Mouse (Mus musculus): ENCODE measurements around the gene 9030025P20Rik. TPM values are rescaled to one million over a fixed set of nuclear protein-coding genes. Genes with fewer than 3 reads are reported as not detected.
"Not testable (repeated sequence)": the region's sequence is repeated elsewhere in the genome, so short reads cannot be mapped to it uniquely, and the experiment has no call there.

Gene 9030025P20Rik
- polyA plus RNA-seq (2015; fragmentation: Nextera tagmentation; extraction: Ambion mirVana), result 5.4 and 7.1 TPM in 2 replicates

DNA sequence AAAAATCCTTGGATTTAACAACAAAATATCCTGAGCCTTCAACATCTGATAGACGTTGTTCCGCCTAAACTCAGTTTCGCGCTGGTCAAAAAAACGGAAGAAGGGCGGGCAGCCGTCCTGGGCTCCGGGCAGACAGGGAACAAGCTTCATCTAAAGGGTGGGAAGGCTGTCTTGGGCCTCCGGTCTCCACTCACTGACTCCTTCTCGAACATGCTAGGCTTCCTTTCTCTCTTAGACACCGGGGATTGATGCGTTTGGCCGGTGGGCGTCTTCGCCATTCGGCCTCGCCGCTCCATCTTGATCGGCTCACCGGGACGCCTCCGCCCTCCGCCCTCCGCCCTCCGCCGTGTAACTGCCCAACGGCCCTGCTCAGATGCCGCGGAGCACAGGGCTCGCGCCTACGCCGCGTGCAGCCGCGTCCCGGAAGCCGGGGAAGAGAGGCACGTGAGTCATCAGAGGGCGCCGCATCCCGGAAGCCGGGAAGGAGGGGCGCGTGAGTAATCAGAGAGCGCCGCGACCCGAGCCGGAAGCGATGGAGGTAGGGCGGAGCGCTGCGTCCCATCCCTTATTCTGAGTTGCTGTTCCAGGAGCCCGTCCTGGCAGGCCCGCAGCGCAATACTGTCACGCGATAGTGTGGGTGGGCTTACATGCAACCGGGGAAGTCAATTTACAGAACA is at the start of gene 9030025P20Rik, which contains the start of gene Gm3417:
9030025P20Rik (plus strand) TSS at position 107 of the 677 bp plus-strand sequence.
Gm3417 (minus strand) TSS at position 429 of the 677 bp plus-strand sequence.
- H3K9ac ChIP-seq; H3K27ac ChIP-seq; H3K4me2 ChIP-seq; H3K4me1 ChIP-seq (replicated peaks); H3K9me3 ChIP-seq (replicated peaks); H3K27me3 ChIP-seq; H3K36me3 ChIP-seq: not testable (repeated sequence)
- peak; percentile 98 for ATAC-seq (replicated peaks; ENCODE audit: insufficient number of reproducible peaks, insufficient read depth, low FRiP score, low read depth)
- no CpG with 5 or more reads among the region's 60 CpGs for WGBS
- 0 out of 2 replicates have a peak within 1 kb of the TSS, but pooled peaks have one; percentile 15 for H3K4me3 ChIP-seq

DNA sequence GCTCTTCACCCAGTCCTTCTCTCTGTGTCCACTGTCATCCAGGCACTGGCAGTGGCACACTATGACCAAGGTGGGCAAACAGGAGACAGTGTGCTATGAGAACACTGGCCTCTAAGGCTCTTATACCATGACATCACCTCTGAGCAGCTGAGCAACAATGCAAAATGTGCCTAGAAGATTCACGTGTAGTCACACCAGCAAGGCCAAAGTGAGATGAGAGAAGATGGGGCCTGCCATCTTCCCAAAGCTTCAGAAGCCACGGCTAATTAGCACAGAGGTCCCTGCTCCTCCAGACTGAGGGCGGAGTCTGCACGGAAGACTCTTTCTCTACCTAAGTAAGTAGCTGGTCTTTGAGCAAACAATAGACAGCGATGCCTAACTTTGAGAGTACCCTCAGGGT is 49.6 kb upstream of the 9030025P20Rik start:
- H3K4me3 ChIP-seq, result no peak overlapping the region
- ATAC-seq (replicated peaks; ENCODE audit: insufficient number of reproducible peaks, insufficient read depth, low FRiP score, low read depth), result no peak
- 69% methylated on average over 5 of the region's 5 CpGs for WGBS

DNA sequence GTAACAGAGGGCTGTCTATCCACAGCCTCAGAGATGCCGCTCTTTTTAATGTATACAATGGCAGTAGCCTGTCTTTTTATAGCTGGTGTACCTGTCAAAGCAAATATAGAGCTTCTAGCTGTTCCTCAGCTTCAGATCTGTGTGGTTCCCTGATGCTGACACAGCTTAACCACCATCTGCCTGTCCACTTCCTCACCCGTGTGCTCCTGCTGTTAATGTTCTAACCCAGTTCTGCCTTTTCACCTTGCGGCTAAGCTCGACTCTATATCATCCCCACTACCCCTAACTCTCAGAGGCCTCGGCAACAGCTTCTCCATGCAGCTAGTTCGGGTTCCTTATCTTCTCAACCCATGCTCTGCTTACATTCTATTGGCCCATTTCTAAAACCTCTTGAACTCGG is 47.6 kb upstream of the 9030025P20Rik start:
- no peak for ATAC-seq (replicated peaks; ENCODE audit: insufficient number of reproducible peaks, insufficient read depth, low FRiP score, low read depth)
- Histone ChIP-seq H3K4me1 (replicated peaks) (0 out of 2 replicates have a peak, but pooled peaks cover 2% of the 10 kb centered on the region), H3K9me3 (replicated peaks) (no peaks in the 10 kb centered on the region), H3K4me2 (no peak overlapping the region), H3K27ac (no peak overlapping the region), H3K9ac (no peak overlapping the region), H3K36me3 (no peaks in the 10 kb centered on the region), H3K27me3 (no peaks in the 10 kb centered on the region), H3K4me3 (no peak overlapping the region)
- 62% methylated on average over 7 of the region's 7 CpGs for WGBS

More for the DNA sequence above, 49.6 kb upstream of the 9030025P20Rik start:
- no peaks in the 10 kb centered on the region for H3K9me3 ChIP-seq (replicated peaks)
- H3K9ac ChIP-seq, result no peak overlapping the region
- H3K4me2 ChIP-seq, result no peak overlapping the region
- H3K27ac ChIP-seq, result no peak overlapping the region
- 0 out of 2 replicates have a peak, but pooled peaks cover 2% of the 10 kb centered on the region for H3K4me1 ChIP-seq (replicated peaks)
- peaks cover 4% of the 10 kb centered on the region; the same call in 1 of the 2 replicates for H3K27me3 ChIP-seq
- H3K36me3 ChIP-seq, result no peaks in the 10 kb centered on the region

DNA sequence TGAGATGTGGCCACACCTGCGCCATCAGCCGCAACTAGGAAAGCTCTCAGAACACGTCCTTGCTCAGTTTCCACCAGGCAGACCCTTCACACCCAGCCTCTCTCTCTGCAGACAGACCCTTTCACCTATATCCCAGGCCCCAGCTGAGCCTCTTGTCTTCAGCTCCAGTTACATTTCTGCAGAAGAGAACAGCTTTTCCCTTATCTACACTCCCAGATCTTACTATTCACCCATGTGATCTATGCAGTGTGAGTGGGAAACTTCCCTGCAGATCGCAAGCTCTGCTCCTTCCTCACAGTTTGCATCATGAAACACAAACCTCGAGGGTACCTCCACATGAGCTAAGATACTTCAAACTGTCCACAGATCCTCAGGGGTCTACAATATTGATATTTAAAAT is 46.8 kb upstream of the 9030025P20Rik start:
- no peak overlapping the region for H3K4me3 ChIP-seq
- H3K4me1 ChIP-seq (replicated peaks), result 0 out of 2 replicates have a peak, but pooled peaks cover 2% of the 10 kb centered on the region
- H3K9ac ChIP-seq, result no peak overlapping the region
- H3K27me3 ChIP-seq, result no peaks in the 10 kb centered on the region
- 75% methylated on average over 5 of the region's 5 CpGs for WGBS
- H3K36me3 ChIP-seq, result no peaks in the 10 kb centered on the region
- ATAC-seq (replicated peaks; ENCODE audit: insufficient number of reproducible peaks, insufficient read depth, low FRiP score, low read depth), result no peak
- no peak overlapping the region for H3K27ac ChIP-seq
- no peaks in the 10 kb centered on the region for H3K9me3 ChIP-seq (replicated peaks)
- H3K4me2 ChIP-seq, result no peak overlapping the region

DNA sequence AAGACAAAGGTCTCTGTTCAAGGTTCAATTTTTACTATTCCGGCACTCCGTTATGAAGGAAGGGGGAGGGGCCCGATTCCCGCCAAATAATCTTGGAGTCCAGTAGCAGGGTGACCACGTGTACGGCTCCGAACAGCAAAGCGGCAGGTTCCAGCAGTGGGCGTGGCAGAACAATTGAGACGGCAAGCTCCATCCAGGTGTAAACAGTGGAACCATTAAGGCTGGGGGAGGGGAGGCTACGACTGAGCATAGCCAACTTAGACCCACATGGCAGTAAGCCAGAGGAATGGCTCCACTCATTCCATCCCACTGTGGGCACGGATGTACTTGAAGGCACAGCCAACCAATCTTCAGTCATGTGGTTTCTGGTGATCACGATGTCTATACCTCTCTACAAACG is 43.0 kb upstream of the 9030025P20Rik start:
- ATAC-seq (replicated peaks; ENCODE audit: insufficient number of reproducible peaks, insufficient read depth, low FRiP score, low read depth); H3K9ac ChIP-seq; H3K9me3 ChIP-seq (replicated peaks); H3K4me2 ChIP-seq; H3K4me1 ChIP-seq (replicated peaks); H3K27ac ChIP-seq; H3K4me3 ChIP-seq; H3K27me3 ChIP-seq; H3K36me3 ChIP-seq: not testable (repeated sequence)
- 75% methylated on average over 14 of the region's 14 CpGs for WGBS

DNA sequence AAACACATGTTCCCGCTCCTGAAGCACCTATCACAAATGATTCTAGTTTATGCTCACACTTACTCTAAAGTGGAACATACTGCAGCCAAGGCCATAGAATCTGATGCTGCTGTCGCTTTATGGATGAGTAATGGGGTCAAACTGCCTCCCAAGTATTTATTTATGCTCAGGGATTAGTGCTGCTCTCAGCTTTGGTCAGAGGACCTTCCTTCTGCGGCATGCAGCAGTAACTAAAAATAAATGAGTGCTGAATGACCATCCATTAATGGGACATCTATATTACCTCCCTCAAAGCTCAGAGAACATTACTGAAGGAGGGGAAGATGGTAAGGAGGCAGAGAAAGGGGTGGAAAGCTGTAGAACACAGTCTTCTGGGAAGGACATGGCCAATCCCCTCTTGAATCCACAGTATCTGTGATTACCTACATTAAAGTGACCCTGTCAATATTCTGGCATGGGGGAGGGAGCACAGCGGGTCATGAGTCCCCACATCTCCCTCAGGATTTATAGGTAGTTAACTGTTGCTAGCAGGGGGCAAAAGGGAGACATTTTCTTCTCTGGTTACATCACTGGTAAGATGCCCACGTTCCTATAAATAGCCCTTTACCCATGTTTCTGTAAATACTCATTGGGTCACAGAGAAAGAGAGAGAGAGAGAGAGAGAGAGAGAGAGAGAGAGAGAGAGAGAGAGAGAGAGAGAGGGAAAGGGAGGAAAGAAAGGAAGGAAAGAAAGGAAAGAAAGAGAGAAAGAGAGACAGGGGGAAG is 42.2 kb upstream of the 9030025P20Rik start:
- no peaks in the 10 kb centered on the region for H3K36me3 ChIP-seq
- H3K9ac ChIP-seq, result no peak overlapping the region
- no peak overlapping the region for H3K27ac ChIP-seq
- ATAC-seq (replicated peaks; ENCODE audit: insufficient number of reproducible peaks, insufficient read depth, low FRiP score, low read depth), result no peak
- no peaks in the 10 kb centered on the region for H3K9me3 ChIP-seq (replicated peaks)
- H3K4me2 ChIP-seq, result no peak overlapping the region
- no peak overlapping the region for H3K4me3 ChIP-seq
- no peaks in the 10 kb centered on the region for H3K27me3 ChIP-seq
- 0 out of 2 replicates have a peak, but pooled peaks cover 2% of the 10 kb centered on the region for H3K4me1 ChIP-seq (replicated peaks)
- WGBS, result 60% methylated on average over 5 of the region's 5 CpGs

DNA sequence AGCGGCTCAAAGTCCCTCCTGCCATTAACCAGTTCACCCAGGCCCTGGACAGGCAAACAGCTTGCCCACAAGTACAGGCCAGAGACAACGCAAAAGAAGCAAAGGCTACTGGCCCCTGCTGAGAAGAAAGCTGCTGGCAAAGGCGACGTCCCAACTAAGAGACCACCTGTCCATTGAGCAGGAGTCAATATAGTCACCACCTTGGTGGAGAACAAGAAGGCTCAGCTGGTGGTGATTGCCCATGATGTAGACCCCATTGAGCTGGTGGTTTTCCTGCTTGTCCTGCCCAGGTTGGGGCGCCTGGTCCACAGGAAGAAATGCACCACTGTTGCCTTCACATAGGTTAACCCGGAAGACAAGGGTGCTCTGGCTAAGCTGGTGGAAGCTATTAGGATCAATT is 36.1 kb upstream of the 9030025P20Rik start:
- ATAC-seq (replicated peaks; ENCODE audit: insufficient number of reproducible peaks, insufficient read depth, low FRiP score, low read depth); H3K9me3 ChIP-seq (replicated peaks); H3K27ac ChIP-seq; H3K27me3 ChIP-seq: not testable (repeated sequence)
- Histone ChIP-seq H3K4me1 (replicated peaks) (peaks cover 25% of the 10 kb centered on the region), H3K4me2 (peak overlapping the region; percentile 95), H3K36me3 (peaks cover 15% of the 10 kb centered on the region), H3K9ac (peak overlapping the region; percentile 91; the same call in 1 of the 2 replicates), H3K4me3 (peak overlapping the region; percentile 93)
- WGBS, result 65% methylated on average over 6 of the region's 6 CpGs

DNA sequence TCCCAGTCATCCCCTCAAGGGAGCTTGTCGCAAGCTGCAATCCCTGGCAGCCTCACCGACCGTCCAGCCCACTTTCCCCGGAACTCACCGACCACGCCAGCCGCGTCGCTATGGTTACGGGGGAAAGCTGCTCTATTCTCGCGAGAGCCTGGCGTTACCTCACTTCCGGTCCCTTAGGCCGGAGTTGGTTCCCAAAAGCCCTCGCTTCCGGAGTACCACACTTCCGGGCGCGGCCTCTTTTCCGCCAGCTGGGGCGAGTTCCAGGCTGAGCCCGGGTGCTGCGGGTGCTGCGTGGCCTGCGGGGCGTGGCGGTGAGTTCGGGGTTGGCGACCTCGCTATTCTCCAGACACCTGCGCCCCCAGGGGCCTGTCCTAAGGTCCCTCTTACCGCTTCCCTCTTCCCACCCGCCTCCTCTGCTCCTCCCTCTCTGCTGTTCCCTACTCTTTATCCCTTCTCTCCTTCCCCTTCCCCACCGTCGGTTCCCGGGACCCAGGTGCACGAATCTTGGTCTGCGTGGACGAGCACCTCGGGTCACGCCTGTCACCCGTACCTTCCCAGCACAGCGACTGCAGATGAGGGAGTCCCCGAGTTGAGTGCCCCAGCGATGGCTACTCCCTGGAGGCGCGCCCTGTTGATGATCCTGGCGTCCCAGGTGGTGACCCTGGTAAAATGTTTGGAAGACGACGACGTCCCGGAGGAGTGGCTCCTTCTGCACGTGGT is 35.1 kb upstream of the 9030025P20Rik start, which contains the start of the genes Wdr27 and 1600012H06Rik:
Wdr27 (minus strand) TSS at position 150 of the 720 bp plus-strand sequence.
1600012H06Rik (plus strand) TSS at position 176 of the 720 bp plus-strand sequence.
- Histone ChIP-seq H3K36me3 (peaks cover 15% of the 10 kb centered on the region), H3K4me1 (replicated peaks) (peaks cover 25% of the 10 kb centered on the region), H3K27ac (peak within 1 kb of the TSS; percentile 81), H3K27me3 (no peaks in the 10 kb centered on the region), H3K4me3 (peak within 1 kb of the TSS; percentile 93), H3K4me2 (peak within 1 kb of the TSS; percentile 95), H3K9ac (peak within 1 kb of the TSS; percentile 91), H3K9me3 (replicated peaks) (no peaks in the 10 kb centered on the region)
- under 1% methylated on average over 54 of the region's 54 CpGs for WGBS
- ATAC-seq (replicated peaks; ENCODE audit: insufficient number of reproducible peaks, insufficient read depth, low FRiP score, low read depth), result peak; percentile 98

DNA sequence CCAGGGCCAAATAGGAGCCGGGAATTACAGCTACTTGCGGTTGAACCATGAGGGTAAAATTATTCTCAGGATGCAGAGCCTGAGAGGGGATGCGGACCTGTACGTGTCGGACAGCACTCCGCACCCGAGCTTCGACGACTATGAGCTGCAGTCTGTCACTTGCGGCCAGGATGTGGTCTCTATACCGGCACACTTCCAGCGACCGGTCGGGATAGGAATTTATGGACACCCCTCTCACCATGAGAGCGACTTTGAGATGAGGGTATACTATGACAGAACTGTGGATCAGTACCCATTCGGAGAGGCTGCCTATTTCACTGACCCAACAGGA is 34.6 kb upstream of the 9030025P20Rik start:
- H3K27me3 ChIP-seq, result no peaks in the 10 kb centered on the region
- no peak for ATAC-seq (replicated peaks; ENCODE audit: insufficient number of reproducible peaks, insufficient read depth, low FRiP score, low read depth)

DNA sequence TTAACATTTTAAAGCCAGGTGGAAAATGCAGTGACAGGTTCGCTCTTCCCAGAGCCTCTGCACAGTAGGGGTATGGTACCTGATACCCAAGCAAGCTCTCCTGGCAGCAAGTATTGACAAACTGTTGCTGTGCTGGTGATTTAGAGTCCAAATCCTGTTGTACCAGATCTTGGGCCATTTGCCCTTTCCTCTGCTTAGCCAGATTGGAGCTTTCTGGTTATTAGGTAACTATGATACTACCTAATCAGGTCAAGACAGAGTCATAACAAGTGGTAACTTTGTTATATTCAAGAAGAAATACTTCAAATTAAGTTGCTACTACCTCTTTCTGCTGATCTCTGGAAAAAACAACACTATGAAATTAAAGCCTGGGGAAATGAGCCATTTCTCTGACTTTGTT is 33.7 kb upstream of the 9030025P20Rik start:
- no peaks in the 10 kb centered on the region for H3K9me3 ChIP-seq (replicated peaks)
- peaks cover 25% of the 10 kb centered on the region for H3K4me1 ChIP-seq (replicated peaks)
- H3K4me2 ChIP-seq, result peak overlapping the region; percentile 95
- H3K36me3 ChIP-seq, result peaks cover 20% of the 10 kb centered on the region
- 0 out of 2 replicates have a peak overlapping the region, but pooled peaks have one; percentile 6 for H3K4me3 ChIP-seq
- ATAC-seq (replicated peaks; ENCODE audit: insufficient number of reproducible peaks, insufficient read depth, low FRiP score, low read depth), result no peak
- no peak overlapping the region for H3K27ac ChIP-seq
- H3K27me3 ChIP-seq, result no peaks in the 10 kb centered on the region
- WGBS, result 85% methylated on average over 1 of the region's 1 CpGs
- H3K9ac ChIP-seq, result no peak overlapping the region

More for the DNA sequence above, 34.6 kb upstream of the 9030025P20Rik start:
- Histone ChIP-seq H3K9me3 (replicated peaks) (no peaks in the 10 kb centered on the region), H3K9ac (peak overlapping the region; percentile 91), H3K36me3 (peaks cover 15% of the 10 kb centered on the region), H3K4me3 (peak overlapping the region; percentile 93), H3K4me2 (peak overlapping the region; percentile 95), H3K27ac (peak overlapping the region; percentile 81), H3K4me1 (replicated peaks) (peaks cover 25% of the 10 kb centered on the region)
- 19% methylated on average over 16 of the region's 16 CpGs for WGBS

Measured in heart, embryonic 15.5 days (tissue).